Mouse (Mus musculus) lung, adult 2 months (tissue): ENCODE measurements around the gene Arhgap24. TPM values are rescaled to one million over a fixed set of nuclear protein-coding genes. Genes with fewer than 3 reads are reported as not detected.

Source experiments
- DNase-seq: peaks from one replicate; pipeline ENCODE4 v3.0.0; 2022
- H3K4me1 ChIP-seq: fragments of 200-500 bp; 2 replicates; pipeline ENCODE4 v1.6.1; 2011; ENCODE audit warnings: low read length; ENCODE audit not compliant: control insufficient read depth, insufficient read depth
- H3K4me3 ChIP-seq: fragments of 200-500 bp; replicated peaks from 2 replicates; pipeline ENCODE3; 2011; ENCODE audit warnings: low read depth, mild to moderate bottlenecking, control low read depth, low read length; ENCODE audit errors: extremely low read depth
- CTCF ChIP-seq: fragments of 200-500 bp; IDR thresholded peaks from 2 replicates; pipeline ENCODE4 v1.5.1; 2011; ENCODE audit warnings: mild to moderate bottlenecking, low read length, control low read depth; ENCODE audit not compliant: insufficient read depth
- POLR2A ChIP-seq: fragments of 200-500 bp; IDR thresholded peaks from 2 replicates; pipeline ENCODE4 v1.6.1; 2011; ENCODE audit warnings: low read depth, mild to moderate bottlenecking, control low read depth, low read length, borderline replicate concordance; ENCODE audit errors: extremely low read depth
- WGBS: fragments of 180-500 bp; shearing (Covaris S2); methylation state at CpG from one replicate; pipeline ENCODE4 v1.1.7; 2018; 5-methylcytosine and 5-hydroxymethylcytosine counted together
- polyA plus RNA-seq: library from polyadenylated mRNA; depleted of rRNA; stranded (reverse); fragments of >200 nt; gene quantifications from 2 replicates; pipeline ENCODE4 v1.2.3, GENCODE M21; 2012

Gene Arhgap24
- polyA plus RNA-seq, 1 experiment: 12.1 TPM

DNA sequence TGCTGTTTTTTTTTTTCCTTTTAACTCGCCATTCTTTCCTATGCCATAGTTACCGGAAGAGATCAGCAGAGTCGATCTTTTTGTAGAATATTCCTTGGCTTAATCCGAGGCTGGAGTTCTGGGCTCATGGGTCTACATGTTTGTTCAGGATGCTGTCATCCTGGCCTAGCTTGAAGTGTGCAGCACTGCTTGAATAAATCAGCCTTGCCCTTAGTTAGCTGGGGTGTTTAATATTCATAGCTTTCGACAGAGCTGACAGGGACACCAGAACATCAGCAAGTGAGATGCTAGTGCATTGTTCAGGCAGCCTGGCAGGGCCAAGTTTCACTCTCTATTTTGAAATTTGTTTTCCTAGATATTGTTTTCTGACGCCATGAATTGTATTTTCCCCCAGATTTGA is 79.1 kb downstream of the Arhgap24 start:
- Histone ChIP-seq H3K4me3 (no peak overlapping the region), H3K4me1 (no peaks in the 10 kb centered on the region)
- 74% methylated on average over 6 of the region's 6 CpGs for WGBS
- no peak for DNase-seq
- TF ChIP-seq POLR2A (no peak), CTCF (no peak)

DNA sequence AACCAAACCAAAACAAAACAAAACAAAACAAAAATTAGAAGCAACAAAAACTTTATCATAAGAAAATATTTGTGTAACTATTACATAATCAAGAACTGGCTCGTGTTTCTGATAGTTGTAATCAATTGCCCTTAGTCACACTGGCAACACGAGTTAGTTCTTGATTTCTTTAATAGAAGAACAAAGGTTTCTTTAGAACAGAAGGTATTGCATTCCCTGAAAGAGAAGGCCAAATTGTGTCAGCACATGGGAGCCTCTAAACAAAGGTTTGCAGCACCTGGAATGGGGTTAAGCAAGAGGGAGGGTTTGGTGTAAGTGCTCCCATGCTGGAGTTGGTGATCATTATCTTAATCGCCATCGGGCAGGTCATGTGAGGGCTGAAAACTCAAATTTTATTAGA is 82.8 kb downstream of the Arhgap24 start:
- no peak for TF ChIP-seq POLR2A
- no peak for TF ChIP-seq CTCF
- no peak overlapping the region for H3K4me3 ChIP-seq
- no peak for DNase-seq
- H3K4me1 ChIP-seq: no peaks in the 10 kb centered on the region
- 66% methylated on average over 4 of the region's 4 CpGs for WGBS

DNA sequence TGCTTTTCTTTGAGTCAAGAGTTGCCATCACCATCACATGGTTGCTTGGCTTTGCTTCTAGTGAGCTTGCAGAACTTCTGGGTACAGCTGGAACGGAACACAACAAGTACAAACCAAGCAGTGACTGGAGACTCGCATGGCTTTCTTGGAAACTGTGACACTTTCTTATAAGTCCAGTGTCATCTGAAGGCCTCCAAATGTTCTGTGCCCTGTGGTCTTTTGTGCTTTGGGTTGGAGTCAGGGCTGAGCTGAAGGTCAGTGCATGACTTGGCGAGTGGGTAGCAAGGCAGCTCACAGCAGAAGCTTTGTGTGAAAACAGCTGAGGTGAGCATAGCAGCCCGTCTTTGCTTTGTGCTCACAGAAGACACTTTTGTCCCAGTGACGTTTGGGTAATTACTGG is 87.6 kb downstream of the Arhgap24 start:
- no peak for DNase-seq

DNA sequence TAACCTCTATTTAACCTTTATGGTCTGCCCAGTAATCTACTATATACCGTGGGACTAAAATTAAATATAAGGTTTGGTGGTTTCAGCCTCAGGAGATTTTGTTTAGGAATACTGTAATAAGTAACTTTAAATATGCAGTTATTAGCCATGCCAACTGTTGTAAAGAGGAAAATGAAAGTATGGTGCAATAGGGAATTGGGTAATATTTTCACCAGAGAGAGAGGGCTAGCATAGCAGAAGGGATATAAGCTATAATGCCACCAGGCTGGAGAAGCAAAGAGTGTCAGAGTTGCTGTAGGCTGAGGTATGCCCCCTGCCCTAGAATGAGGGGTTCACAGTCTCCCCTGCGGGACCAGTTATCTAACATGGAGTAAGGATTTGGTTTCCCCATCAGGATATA is 90.3 kb downstream of the Arhgap24 start:
- DNase-seq: no peak
- 80% methylated on average over 2 of the region's 2 CpGs for WGBS

More for the DNA sequence above, 87.6 kb downstream of the Arhgap24 start:
- 59% methylated on average over 5 of the region's 5 CpGs for WGBS
- TF ChIP-seq POLR2A: no peak
- TF ChIP-seq CTCF: no peak
- H3K4me1 ChIP-seq: no peaks in the 10 kb centered on the region
- H3K4me3 ChIP-seq: no peak overlapping the region

DNA sequence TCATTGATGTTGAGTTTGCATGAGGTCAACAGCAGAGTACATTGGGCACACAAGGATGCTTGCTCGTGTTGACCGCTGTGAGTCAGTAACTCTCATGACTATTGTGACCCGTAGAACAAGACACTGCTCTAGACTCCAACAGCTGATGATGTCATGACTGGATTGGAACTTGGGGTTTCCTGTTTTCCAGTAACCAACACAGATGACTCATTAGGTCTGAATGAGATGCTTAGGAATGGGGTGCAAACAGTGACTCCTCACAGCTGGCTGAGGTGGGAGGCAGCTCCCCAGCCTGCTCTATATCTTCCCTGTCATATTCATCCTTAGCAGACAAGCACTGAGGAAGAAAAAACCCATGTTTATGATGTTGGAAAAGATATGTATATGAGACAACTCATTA is 95.6 kb downstream of the Arhgap24 start:
- DNase-seq: no peak
- Histone ChIP-seq H3K4me1 (0 out of 2 replicates have a peak, but pooled peaks cover 2% of the 10 kb centered on the region), H3K4me3 (no peak overlapping the region)
- TF ChIP-seq POLR2A: no peak
- 64% methylated on average over 3 of the region's 3 CpGs for WGBS

More for the DNA sequence above, 90.3 kb downstream of the Arhgap24 start:
- Histone ChIP-seq H3K4me1 (no peaks in the 10 kb centered on the region), H3K4me3 (no peak overlapping the region)
- no peak for TF ChIP-seq CTCF
- TF ChIP-seq POLR2A: no peak

DNA sequence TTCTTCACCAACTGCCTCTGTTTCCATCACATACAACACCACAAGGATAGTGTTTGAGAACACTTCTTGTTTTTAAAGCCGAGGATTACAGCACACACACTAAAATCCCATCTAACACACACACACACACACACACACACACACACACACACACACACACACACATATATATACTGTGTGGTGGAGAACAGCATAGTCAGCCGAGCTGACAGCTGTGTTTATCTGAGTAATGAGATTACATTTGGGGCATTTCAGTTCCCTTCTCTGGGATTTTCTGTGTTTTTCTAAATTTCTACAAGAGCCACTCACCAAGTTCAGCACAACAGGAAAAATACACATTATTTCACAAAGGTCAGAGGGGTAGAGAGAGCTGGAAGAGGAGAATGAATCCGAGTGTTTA is 96.5 kb downstream of the Arhgap24 start:
- 29% methylated on average over 3 of the region's 3 CpGs for WGBS
- Histone ChIP-seq H3K4me3 (no peak overlapping the region), H3K4me1 (0 out of 2 replicates have a peak, but pooled peaks cover 2% of the 10 kb centered on the region)
- TF ChIP-seq CTCF (no peak), POLR2A (no peak)
- DNase-seq: no peak

DNA sequence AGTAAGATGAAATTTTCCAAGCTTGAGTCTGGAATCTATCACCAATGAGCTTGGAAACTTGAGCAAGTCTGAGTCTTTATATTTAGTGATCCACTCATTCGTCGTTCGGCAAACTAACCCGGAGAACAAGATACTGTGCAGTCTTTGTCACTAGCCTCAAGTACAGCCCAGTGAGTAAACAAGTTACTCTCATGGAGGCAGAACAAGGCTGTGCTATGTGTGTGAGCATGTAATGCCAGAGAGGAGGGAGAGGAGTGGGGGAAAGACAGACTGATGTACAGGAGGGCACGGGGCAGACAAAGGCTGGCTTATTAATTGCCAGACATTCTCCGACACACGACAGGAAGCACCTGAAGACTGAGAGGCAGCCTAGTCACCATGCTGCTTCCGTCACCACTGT is 97.2 kb downstream of the Arhgap24 start:
- Histone ChIP-seq H3K4me1 (0 out of 2 replicates have a peak, but pooled peaks cover 2% of the 10 kb centered on the region), H3K4me3 (no peak overlapping the region)
- TF ChIP-seq POLR2A (no peak), CTCF (no peak)
- no peak for DNase-seq
- WGBS: 52% methylated on average over 8 of the region's 8 CpGs

DNA sequence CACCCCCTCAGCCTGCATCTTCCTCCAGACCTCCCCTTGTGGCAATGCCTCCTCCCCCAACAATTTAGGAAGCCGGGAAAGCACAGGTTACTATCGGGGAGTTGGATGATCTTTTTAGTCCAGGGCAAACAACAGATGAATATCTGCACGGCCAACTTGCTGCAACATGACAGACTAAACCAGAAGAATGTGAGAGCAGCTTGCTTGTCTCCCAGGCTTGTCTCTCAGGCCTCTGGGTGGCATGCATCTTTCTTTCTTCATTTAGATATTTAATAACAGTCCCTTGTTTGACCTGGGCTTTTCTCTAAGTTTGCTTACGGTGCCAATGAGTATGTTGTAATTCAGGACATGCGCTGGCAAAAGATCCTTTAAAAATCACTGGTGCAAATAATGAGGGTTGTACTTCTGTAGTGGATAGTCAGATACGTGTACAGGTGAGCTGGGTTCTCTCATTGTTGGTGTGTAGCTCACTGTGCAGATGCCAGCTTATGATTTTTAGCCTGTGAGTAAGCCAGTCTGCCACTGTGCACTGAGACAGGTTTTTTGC is 101.7 kb downstream of the Arhgap24 start:
- TF ChIP-seq POLR2A (no peak), CTCF (no peak)
- 55% methylated on average over 6 of the region's 6 CpGs for WGBS
- Histone ChIP-seq H3K4me1 (0 out of 2 replicates have a peak, but pooled peaks cover 2% of the 10 kb centered on the region), H3K4me3 (no peak overlapping the region)
- DNase-seq: no peak

DNA sequence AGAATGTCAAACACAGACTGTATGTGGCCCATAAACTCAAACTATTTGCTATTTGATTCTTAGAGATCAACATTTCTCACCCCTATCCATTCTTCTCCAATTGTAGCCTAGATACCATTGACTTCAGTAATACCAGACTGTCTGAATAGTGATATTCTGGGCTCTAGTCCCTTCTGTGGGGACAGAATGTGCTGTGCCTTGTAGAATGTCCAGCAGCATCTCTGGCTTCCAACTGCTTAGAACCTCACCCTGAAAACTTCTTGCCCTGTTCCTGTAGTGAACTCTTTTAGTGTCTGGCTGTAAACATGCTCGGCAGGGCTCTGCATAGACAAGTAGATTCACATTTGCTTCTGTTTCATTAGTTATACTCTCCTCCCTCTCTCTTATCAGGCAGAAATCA is 110.2 kb downstream of the Arhgap24 start:
- 69% methylated on average over 1 of the region's 1 CpGs for WGBS
- no peak for DNase-seq
- H3K4me3 ChIP-seq: no peak overlapping the region
- H3K4me1 ChIP-seq: no peaks in the 10 kb centered on the region; the same call in 1 of the 2 replicates
- TF ChIP-seq CTCF: no peak
- no peak for TF ChIP-seq POLR2A

DNA sequence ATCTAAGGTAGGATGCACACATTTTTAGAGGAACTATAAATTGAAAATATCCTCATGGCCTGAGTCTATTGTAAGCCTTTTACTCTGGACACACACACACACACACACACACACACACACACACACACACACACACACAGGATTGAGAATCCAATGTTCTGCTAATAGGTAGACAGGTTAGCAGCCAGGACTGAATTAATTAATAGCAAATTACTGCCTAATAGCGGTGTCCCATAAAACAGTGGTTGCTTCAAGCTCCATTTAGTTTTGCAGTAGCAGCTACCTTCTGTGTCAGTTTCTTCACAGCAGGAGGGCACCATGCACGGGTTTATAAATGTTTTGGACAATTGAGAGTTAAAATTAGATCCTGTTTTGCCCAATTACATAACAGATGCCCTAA is 111.9 kb downstream of the Arhgap24 start:
- no peak for TF ChIP-seq POLR2A
- no peak for TF ChIP-seq CTCF
- no peak for DNase-seq

More for the DNA sequence above, 111.9 kb downstream of the Arhgap24 start:
- Histone ChIP-seq H3K4me3 (no peak overlapping the region), H3K4me1 (no peaks in the 10 kb centered on the region; the same call in 1 of the 2 replicates)
- 71% methylated on average over 2 of the region's 2 CpGs for WGBS
